Mouse (Mus musculus): ENCODE measurements around the gene Pmf1.
A peak's percentile ranks its signal among the peaks of the same experiment; 100 is the strongest.
"Not testable (repeated sequence)": the region's sequence is repeated elsewhere in the genome, so short reads cannot be mapped to it uniquely, and the experiment has no call there.

Pmf1 gene

DNA sequence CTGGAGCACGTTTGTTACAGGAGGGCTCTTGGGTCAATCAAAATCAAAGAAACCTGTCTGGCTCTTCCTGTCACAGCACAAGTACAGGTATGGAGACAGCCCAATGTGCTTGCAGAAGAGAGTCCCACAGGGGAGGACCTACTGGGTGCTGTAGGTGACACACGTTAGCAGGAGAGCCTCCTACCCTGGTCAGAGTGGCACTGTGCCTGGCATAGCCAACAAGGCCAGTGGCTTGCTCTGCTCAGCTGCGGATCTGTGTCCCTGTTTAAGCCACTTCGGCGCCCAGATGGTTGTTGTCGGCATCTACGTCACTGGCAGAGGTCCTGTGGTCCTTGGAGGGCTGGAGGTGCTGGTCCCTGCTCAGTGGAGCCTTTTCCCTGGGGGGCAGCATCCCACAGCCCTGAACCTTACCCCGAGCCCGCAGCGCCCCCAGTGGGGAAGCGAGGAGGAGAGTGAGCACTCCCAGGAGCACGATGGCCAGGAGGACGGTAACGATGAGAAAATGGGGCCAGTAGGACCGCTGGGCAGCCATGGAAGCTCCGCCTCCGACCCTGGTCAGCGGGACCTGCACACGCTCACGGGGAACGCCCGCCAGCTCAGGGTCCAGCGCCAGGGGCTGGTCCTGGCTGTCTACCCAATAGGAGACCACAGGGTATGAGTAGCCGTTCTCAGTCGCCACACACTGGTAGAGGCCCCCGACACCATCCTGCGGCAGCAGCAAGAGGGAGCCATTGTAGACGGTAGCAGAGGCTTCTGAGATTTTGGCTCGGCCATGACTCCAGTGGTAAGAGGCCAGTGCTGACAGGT, 26.5 kb upstream of the Pmf1 start:
- peak; percentile 83 for DNase-seq

- no peak for DNase-seq
Observed at GRCm38 (mm10) chr3:88435515-88435914, 25.4 kb upstream of the Pmf1 start.

DNA sequence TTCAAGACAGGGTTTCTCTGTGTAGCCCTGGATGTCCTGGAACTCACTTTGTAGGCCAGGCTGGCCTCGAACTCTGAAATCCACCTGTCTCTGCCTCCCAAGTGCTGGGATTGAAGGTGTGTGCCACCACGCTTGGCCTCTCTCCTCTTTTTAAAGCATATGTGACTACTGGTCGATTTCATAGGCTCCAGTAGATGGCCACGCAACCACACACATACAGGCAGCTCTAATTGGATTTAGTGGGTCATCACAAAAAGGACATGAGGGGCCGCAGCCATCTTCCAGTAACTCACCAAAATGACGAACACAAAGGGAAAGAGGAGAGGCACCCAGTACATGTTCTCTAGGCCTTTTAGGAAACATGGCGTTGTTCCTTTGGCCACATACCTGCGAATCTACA, 18.5 kb upstream of the Pmf1 start:
- not testable (repeated sequence) for DNase-seq

DNA sequence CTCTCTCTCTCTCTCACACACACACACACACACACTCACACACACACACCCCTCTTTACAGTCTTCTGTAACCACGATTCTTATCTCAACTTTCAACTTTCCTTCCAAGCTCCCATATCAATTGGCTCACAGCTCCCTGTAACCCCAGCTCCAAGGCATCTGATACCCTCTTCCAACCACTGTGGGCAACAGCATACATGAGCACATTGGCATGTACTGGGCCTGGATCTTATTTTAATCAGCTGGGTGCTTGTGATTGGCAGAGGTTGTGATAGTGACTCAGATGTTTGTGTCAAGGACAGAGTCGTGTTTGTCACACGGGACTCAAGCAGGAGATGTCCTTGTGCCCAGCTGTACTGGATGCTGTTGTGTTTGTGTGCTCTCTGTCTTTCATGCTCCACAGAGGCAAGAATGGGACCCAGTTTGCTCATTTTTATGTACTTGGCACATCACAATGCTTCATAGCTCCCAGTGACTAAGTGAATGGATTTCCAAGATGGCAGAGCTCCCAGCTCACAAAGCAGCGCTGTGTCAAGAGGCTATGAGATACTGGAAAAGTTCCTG, 17.3 kb upstream of the Pmf1 start:
- no peak for DNase-seq

DNA sequence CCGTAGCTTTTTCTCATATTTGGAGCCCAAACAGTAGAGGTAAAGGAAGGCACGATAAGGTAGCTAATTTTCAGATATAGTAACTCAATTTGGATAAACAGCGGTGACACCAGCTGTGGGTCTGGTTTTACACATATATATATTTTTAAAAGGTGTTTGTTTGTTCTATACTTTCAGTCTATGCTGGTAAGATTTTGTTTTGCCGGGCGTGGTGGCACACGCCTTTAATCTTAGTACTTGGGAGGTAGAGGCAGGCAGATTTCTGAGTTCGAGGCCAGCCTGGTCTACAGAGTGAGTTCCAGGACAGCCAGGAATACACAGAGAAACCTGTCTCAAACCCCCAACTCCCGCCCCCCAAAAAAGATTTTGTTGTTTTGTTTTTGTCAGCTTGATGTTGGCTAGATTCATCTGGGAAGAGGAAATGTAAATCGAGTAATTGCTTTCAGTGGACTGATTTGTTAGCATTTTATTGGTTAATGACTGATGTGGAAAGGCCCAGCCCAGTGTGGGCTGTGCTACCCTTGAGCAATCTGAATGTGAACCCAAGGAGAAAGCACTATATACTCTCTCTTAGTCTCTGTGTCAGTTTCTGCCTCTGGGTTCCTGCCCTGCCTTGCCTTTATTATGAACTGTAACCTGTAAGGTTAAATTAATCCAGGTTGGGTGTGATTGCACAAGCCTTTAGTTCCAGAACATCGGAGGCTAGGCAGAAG, 15.7 kb upstream of the Pmf1 start:
- DNase-seq = no peak

GRCm38 (mm10) chr3:88425330-88425689, 15.2 kb upstream of the Pmf1 start:
- DNase-seq = no peak

GRCm38 (mm10) chr3:88424605-88425329, 14.6 kb upstream of the Pmf1 start, which contains the start of gene Slc25a44:
Slc25a44 (minus strand) TSS chr3:88425139.
- peak; percentile 99 for DNase-seq

- DNase-seq = peak; percentile 77
Observed at GRCm38 (mm10) chr3:88422020-88422720, 12.0 kb upstream of the Pmf1 start.

GRCm38 (mm10) chr3:88420771-88421170, 10.6 kb upstream of the Pmf1 start:
- no peak for DNase-seq

DNA sequence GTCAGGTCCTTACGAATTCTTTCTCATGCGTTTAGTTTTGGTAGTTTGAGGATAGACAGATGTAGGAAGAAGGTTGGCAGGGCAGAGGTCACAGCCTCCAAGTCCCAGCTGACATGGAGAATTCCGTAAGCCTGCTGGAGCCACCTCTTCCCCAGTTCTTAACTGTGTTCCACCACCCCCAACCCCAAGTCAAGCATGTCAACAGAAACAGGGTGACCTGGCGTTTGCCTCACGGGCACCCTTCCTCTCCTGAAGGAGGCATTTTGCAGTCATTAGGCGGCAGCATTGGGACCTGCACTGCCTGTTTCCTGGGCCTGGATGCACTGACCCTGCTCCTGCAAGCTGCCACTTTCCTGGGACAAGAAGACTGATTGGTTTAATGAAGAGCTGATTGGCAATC, 7.9 kb upstream of the Pmf1 start:
- DNase-seq = no peak

DNA sequence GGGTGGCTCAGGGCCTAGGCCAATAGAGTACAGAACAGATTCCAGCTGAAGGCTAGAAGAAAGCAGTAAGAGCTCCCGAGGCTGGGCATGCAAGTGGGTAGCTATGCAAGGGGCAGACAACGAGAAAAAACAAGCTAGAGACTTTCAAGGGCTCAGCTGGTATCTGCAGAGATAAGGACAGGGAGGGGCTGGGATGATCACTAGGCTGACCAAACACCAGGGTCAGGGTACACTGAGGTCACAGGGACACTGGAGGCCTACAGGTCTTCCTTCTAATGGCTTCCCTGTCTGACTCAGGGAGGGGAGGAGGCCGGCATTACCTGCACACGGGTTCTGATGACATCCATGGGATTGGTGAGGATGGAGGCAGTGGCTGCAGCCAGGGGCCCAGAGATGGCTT, 5.5 kb upstream of the Pmf1 start:
- no peak for DNase-seq

DNA sequence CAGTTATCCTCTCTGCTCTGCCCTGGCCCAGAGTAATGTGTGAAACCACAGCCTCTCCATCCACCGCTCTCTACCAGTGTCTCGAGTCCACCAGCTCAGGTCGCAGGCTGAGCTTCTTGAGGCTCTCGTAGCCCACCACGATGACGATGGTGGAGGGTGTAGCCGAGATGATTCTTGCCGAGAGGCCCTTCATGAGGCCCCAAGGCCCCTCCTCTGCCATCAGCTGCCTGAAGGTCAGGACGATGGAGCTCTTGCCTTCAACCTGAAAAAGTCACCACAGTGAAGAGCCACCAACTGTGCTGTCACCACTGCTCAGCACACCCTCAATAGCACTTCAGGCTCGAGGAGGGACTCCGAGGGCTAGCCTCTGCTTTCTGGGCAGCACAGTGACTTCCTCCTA, 2.5 kb upstream of the Pmf1 start:
- no peak for DNase-seq

DNA sequence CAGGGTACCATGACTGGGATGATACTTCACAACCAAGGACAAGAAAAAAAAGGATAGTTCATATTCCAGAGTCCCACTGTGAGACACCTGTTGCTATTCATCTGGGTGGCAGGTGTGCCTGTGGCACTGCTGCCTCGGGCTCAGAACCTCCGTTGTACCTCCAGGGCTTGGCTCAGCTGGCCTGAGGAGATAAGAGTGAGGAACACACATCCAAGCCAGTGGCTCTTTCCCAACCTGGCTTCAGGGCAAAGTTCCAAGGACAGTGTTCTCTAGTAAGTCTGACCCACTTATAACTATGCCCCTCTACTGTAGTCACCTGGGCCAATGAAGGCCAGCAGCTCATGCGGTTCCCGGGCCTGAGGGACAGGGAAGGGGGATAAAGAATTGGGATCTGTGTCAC, 1.6 kb upstream of the Pmf1 start:
- DNase-seq = no peak

GRCm38 (mm10) chr3:88410645-88411031, 507 bp upstream of the Pmf1 start:
- no peak for DNase-seq

GRCm38 (mm10) chr3:88408953-88409352, 1.2 kb downstream of the Pmf1 start:
- no peak for DNase-seq

DNA sequence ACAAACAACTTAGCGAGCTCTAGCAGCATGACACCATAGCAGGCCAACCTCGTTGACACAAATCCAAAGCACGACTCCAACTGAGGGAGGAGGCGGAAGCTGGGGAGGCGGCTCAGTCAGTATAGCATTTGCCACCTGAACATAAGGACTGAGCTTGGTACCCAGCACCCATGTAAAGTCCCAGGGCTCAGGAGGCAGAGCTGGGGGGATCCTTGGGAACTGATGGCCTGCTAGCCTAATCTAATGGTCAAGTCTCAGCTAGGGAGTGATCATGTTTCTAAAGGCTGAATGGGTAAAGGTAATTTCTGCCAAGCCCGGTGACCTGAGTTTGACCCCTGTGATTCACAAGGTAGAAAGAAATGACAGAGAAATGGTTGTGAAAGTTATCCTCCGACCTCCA, 2.6 kb downstream of the Pmf1 start:
- DNase-seq = no peak

DNA sequence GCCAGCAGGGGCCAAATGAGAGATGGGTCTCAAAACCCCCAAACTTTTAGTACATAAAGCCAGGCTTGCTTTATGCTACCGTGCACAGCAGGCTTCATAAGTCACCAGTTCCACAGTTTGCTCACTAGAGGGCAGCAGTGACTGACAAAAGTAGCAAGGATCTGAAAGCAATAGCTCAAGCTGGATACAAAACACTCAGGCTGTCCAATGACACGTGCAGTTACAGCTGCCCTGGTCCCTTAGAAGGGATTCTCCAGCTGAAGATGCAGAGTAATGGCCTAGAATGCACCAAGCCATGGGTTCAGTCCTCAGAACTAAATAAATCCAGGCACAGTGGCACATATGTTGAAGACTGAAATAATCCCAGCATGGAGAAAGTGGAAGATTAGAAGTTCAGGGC, 3.0 kb downstream of the Pmf1 start:
- peak; percentile 79 for DNase-seq

DNA sequence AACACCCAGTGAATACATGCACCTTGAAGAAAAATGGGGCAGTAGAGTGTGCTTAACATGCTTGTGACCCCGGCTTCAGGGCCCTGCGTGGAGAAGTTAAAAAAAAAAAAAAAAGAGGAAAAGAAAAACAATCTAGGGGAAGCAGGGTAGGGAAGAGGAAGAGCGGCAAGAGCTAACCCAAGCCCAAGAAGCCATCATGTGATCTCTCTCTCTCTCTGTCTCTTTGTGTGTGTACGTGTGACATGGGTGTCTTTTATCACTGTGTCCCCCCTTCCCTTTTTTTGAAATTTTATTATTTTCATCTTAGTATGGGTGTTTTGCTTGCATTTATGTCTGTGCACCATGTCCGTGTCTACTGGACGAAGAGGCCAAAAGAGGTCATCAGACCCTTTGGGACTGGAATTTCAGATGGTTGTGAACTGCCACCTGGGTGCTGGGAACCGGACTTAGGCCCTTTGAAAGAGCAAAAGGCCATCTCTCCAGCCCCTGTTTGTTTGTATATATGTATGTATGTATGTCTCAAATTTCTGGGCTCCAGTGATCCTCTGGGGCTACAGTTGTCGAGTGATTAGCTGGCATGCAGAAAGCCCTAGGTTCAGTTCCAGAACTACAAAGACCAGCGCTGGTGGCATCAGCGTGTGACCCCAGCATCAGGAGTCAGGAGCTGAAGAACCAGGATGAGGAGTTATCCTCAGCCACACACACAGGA, 6.5 kb downstream of the Pmf1 start:
- DNase-seq = no peak

DNA sequence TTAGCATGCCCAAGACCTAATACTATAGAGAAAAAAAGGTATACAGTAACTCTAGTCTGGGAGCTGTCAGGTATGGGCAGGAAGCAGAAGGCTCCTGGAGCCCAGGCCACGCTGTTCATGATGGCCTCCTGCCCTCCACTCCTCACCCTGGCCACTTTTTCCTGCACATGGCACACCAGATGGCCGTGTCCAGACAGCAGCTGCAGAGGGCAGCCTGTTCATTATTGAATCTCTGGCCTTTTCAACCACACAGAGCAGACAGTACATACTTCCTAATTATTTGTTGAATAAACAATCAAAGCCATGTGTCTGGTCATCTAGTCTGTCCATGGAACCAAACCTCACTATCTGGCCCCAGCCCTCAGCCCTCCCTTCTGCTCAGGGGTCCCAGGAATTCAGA, 11.5 kb downstream of the Pmf1 start:
- peak; percentile 91 for DNase-seq

DNA sequence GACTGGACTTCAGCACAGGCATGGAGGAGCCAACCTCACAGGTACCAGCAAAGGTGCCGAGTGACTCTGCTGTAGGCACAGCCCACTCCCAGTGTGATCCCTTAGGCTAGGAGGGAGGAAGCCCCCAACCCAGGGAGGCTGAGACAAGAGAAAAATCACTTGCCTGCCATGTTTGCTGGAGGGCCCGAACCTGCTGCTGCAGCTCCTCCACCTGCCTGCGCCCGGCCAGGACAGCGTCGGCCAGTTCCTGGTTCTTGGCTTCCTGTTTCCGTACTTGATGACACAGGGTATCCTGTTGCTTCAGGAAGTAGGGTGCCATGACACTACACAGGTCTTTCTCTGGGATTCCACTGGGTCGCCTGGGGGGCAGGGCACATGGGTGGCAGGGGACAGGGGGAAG, 14.4 kb downstream of the Pmf1 start:
- no peak for DNase-seq

DNA sequence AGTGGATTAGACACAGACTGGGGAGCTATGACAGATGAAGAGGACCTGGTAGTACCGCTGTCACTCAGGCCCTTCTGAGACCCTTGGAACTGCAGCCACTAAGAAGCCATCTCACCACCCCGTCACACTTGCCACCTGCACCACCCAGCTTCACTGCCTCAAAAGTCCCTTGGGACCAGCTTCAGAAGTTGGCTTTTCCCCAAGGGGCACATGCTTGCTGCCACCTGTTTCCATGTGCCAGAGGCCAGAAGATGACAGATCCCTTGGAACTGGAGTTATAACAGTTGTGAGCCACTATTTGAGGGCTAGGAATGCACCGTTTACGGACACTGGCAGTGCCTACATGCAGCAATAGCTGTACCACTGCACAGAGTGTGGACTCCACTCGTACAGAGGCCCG, 14.8 kb downstream of the Pmf1 start:
- DNase-seq = no peak

DNA sequence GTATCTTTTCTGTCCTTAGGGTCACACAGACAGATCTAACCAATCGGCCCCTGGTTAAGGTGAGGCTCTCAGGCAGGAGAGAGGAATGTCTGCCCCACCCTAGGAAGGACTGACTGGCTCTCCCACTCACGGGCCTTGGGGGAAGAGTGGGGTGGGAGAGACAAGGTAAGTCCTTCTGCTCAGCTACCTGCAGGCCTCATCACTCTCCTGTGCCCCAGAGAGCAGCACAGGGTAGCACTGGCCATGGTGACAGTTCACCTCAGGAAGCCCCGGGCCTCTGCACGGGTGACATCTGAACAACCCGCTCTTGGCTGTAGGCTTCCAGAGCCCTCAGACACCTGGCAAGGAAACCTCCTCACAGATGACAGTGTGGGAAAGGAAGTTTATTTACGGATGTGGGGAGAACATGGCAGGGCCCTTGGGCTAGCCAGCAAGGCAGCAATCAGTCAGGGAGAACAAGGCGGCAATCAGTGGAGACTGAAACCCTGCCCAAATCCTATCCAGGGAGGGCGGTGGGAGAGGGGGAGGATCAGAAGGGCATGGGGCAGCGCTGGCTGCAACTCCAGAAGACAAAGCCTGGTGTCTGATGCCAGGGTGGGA, 16.3 kb downstream of the Pmf1 start:
- no peak for DNase-seq
